Mouse (Mus musculus): ENCODE measurements at regions not wholly inside any gene's neighbourhood (a gene's known extent, or its start where the extent isn't known, plus 50 kb on each side); places are given as distances from the start of the nearest gene placed in this dataset.

DNA sequence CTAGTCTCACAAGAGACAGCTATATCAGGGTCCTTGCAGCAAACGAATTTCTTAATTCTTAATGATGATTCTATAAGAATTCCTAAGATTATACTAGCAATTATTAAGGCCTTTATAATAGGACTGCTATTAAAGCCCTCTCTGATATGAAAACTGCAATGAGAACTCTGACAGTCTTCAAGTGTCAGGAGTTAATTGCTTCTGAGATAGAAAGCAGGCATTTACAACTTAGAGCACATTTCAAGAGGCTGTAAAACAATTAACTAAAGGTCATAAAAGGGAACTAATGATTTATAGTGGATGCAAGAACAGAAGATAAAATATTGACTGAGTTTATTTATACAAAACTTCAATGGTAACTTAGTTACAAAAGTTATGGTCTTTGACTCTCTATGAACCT lies 84.9 kb upstream of the Phlpp1 start:
- no peak for DNase-seq

DNA sequence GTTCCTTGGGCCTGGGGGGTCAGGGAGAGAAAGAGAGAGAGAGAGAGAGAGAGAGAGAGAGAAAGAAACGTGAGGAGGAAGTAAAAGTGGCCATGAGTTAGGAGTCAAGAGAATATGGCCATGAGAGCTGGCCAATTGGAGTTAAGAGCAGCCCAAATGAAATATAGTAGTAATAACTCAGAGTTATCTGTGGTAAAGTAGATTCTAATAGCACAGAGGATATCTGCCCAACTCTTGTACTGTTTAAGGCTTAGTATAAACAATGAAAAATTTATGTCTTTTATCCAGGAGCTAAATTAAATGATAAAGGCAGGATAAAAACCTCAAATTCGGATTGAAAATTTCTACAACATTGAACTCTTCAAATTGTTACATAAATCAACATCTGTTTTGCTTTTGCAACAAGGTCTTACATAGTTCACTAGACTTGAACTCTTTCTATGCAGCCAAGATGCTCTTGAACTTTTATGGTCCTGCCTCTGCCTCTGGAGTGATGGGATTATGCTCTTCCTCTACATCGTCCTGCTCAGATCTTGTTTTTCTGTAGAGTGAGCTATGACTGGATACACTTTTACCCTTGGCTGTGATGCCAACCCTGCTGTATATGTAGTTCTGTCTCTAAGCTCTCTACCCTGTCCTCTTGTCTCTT lies 78.5 kb upstream of the Phlpp1 start:
- DNase-seq = no peak

DNA sequence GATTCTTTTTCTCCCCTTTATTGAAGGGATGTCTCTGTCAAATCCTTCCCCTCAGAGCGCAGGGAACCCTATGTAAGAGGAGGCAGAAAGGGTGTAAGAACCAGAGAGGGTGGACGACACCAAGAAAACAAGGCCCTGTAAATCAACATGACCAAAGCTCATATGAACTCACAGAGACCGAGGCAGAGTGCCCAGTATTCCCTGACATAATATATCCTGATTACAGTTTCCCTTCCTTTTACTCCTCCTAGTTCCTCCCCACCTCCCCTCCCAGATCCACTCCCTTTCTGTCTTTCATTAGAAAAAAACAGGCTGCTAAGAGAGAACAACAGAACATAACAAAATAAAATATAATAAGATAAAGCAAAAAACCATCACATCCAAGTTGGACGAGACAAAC lies 77.7 kb upstream of the Phlpp1 start:
- peak; percentile 41 for DNase-seq

DNA sequence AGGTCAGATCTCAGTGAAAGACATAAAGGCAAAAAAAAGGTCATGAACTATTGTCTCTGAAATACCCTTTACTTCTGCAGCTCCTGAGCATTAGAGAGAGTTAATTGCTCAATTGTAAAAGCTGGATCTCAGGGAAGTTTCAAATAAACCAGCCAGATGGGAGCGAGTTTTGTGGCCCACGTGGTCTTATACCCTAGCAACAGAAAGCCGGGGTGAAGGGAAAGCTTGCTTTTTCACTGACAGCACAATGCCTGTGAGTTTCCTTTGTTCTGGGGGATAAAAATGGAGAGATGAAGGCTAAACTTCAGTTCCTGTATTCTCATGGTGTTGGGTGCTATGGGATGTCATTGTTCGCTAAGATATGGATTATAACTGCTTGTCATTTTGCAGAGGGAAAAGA lies 75.2 kb upstream of the Phlpp1 start:
- no peak for DNase-seq

DNA sequence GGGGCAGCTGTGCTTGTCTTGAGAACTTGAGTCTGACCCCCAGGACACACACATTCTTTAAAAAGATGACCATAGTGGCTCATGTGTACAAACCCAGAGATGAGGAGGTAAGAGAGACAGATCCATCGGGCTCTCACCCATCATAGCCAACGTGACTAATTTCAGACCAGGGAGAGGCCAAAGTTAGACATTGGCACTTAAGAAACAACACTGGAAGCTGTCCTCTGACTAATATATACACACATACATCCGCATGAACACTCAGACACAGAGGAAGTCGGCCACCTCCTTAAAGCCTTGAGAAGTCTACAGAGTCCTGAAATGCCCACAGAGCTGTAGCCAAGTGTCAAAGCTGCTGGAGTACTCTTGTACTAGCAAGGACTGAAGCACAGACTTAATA lies 74.4 kb upstream of the Phlpp1 start:
- DNase-seq = no peak

DNA sequence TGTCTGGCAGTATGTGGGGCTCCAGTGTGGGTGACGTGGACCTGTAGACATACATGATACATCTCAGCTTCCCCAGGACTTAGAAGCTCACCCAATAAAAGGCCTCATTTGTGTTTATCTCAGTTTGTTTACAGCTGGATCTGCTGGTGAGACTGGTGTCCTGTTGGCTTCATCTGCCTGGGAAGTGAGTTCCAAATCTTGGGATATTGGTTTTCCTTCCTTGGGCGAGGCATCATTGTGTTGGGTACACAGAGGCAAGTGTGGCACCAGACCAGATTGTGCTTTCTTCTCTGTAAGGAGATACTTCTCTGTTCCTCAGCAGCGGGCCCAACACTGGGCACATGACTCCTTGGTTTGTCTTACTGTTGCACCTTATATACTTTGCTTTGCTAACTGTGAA lies 70.9 kb upstream of the Phlpp1 start:
- DNase-seq = no peak

DNA sequence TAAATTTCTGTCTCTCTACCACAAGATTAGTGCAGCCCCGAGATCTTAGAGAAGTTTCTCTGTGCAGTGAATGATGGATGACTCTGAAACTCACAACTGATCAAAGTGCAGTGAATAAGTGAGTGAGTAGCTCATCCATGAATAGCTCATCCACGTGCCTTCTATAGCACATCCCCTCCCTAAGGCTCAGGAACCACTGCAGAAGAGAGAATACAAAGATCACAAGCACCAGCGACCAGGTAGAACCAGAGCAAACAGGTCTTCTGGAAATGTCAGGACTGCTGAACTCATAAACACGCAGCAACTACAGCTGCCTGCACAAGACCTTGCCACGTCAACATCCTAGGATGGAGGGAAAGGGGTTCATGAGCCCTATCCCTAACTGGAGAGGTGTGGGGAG lies 69.0 kb upstream of the Phlpp1 start:
- no peak for DNase-seq

DNA sequence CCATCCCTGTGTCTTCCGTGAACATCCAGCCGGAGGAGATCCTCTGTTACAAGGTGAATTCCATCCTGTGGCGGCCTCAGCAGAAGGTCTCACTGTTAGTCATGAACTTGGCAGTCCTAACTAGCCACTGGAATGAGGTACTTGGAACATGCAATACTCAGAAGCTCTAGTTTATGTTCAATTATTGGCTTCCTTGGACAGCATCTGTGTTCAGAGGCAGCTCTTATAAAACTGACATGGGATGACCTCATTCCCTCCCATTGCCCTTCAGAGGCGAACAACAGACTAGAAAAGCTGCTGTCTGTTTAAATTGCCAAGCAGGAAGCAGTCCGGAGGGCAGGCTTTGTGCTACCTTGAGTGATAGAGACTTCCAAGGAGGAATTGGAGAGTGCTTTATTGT lies 62.5 kb upstream of the Phlpp1 start:
- DNase-seq = peak; percentile 40

Measured in lung, postnatal 10 days (tissue).